Mouse (Mus musculus) hindbrain, embryonic 16.5 days (tissue): ENCODE measurements at regions not wholly inside any gene's neighbourhood (a gene's known extent, or its start where the extent isn't known, plus 50 kb on each side); places are given as distances from the start of the nearest gene placed in this dataset.
A peak's percentile ranks its signal among the peaks of the same experiment; 100 is the strongest.

ENCODE experiments used
- ATAC-seq: fragments of 200-750 bp; cut with Nextera tagmentation; 2 replicates; pipeline ENCODE4 v1.8.0; 2017; ENCODE audit warnings: moderate TSS enrichment, moderate library complexity
- H3K27ac ChIP-seq: fragments of 300-500 bp; sonication (generic); 2 replicates; pipeline ENCODE4 v1.5.1; 2014; ENCODE audit warnings: low read depth, mild to moderate bottlenecking, control low read depth, low read length, moderate library complexity
- H3K27me3 ChIP-seq: fragments of 300-500 bp; sonication (generic); replicated peaks from 2 replicates; pipeline ENCODE4 v1.6.1; 2014; ENCODE audit warnings: low read length; ENCODE audit not compliant: control insufficient read depth, insufficient read depth
- H3K36me3 ChIP-seq: fragments of 300-500 bp; sonication (generic); 2 replicates; pipeline ENCODE4 v1.6.1; 2014; ENCODE audit warnings: mild to moderate bottlenecking, low read length, moderate library complexity, mixed read lengths; ENCODE audit not compliant: control insufficient read depth, insufficient read depth
- H3K4me1 ChIP-seq: fragments of 300-500 bp; sonication (generic); 2 replicates; pipeline ENCODE4 v1.6.1; 2014; ENCODE audit warnings: low read depth, low read length; ENCODE audit not compliant: control insufficient read depth, insufficient read depth
- H3K4me2 ChIP-seq: fragments of 300-500 bp; sonication (generic); 2 replicates; pipeline ENCODE4 v1.6.1; 2014; ENCODE audit warnings: mild to moderate bottlenecking, low read length, control low read depth, moderate library complexity
- H3K4me3 ChIP-seq: fragments of 300-500 bp; sonication (generic); 2 replicates; pipeline ENCODE4 v1.5.1; 2014; ENCODE audit warnings: mild to moderate bottlenecking, low read length, control low read depth, moderate library complexity
- H3K9ac ChIP-seq: fragments of 300-500 bp; sonication (generic); 2 replicates; pipeline ENCODE4 v1.6.1; 2014; ENCODE audit warnings: low read depth, mild to moderate bottlenecking, control low read depth, low read length, moderate library complexity
- H3K9me3 ChIP-seq: fragments of 300-500 bp; sonication (generic); 2 replicates; pipeline ENCODE4 v1.6.1; 2014; ENCODE audit warnings: mild to moderate bottlenecking, low read length, moderate library complexity; ENCODE audit not compliant: control insufficient read depth
- WGBS: fragments of 180-500 bp; shearing (Covaris S2); extraction: QIAGEN DNeasy Blood & Tissue Kit; methylation state at CpG from one replicate; pipeline ENCODE4 v1.1.7; 2014; 5-methylcytosine and 5-hydroxymethylcytosine counted together

- Histone ChIP-seq H3K36me3 (no peaks in the 10 kb centered on the region), H3K27me3 (no peaks in the 10 kb centered on the region), H3K9ac (no peak overlapping the region), H3K4me1 (no peaks in the 10 kb centered on the region), H3K4me2 (no peak overlapping the region), H3K4me3 (no peak overlapping the region), H3K9me3 (no peaks in the 10 kb centered on the region), H3K27ac (no peak overlapping the region)
- no peak for ATAC-seq
- WGBS: 73% methylated on average over 1 of the region's 1 CpGs
Observed at GRCm38 (mm10) chr3:12262342-12262741, 1926.9 kb upstream of the Gm38303 start.

DNA sequence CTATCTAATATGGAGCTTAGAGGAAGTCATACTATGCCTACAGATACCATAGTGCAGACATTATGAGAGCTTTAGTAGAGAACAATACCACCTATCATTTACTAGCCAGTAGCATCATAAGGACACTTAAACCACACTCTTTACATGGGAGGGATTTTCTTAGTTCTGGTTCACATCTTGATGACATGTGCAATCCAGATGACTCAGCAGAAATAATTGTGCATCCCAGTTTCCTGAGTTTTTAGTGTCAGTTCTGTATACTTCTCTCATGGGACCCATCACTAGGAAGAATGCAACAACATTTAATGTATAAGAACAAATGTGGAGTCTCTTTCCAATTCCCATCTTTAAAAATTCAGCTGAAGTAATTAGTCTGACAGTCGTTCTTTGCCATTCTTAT lies 1922.2 kb upstream of the Gm38303 start:
- Histone ChIP-seq H3K27ac (no peak overlapping the region), H3K4me1 (no peaks in the 10 kb centered on the region), H3K9me3 (no peaks in the 10 kb centered on the region), H3K36me3 (no peaks in the 10 kb centered on the region), H3K9ac (no peak overlapping the region), H3K4me3 (no peak overlapping the region), H3K27me3 (no peaks in the 10 kb centered on the region), H3K4me2 (no peak overlapping the region)
- no peak for ATAC-seq
- 86% methylated on average over 1 of the region's 1 CpGs for WGBS

- H3K9me3 ChIP-seq: no peaks in the 10 kb centered on the region
- H3K27me3 ChIP-seq: no peaks in the 10 kb centered on the region
- 88% methylated on average over 3 of the region's 3 CpGs for whole genome bisulfite sequencing
- H3K9ac ChIP-seq: no peak overlapping the region
- no peak overlapping the region for H3K4me3 ChIP-seq
- no peaks in the 10 kb centered on the region for H3K36me3 ChIP-seq
- H3K27ac ChIP-seq: no peak overlapping the region
- H3K4me1 ChIP-seq: no peaks in the 10 kb centered on the region
- no peak overlapping the region for H3K4me2 ChIP-seq
- ATAC-seq: no peak
Observed at GRCm38 (mm10) chr3:12246145-12246544, 1910.7 kb upstream of the Gm38303 start.

GRCm38 (mm10) chr3:12241026-12241425 lies 1905.5 kb upstream of the Gm38303 start:
- H3K9me3 ChIP-seq: no peaks in the 10 kb centered on the region
- ATAC-seq: no peak
- H3K4me1 ChIP-seq: no peaks in the 10 kb centered on the region
- no peak overlapping the region for H3K9ac ChIP-seq
- H3K27me3 ChIP-seq: no peaks in the 10 kb centered on the region
- no peak overlapping the region for H3K4me2 ChIP-seq
- H3K4me3 ChIP-seq: no peak overlapping the region
- H3K36me3 ChIP-seq: no peaks in the 10 kb centered on the region
- H3K27ac ChIP-seq: no peak overlapping the region
- 85% methylated on average over 1 of the region's 1 CpGs for WGBS

DNA sequence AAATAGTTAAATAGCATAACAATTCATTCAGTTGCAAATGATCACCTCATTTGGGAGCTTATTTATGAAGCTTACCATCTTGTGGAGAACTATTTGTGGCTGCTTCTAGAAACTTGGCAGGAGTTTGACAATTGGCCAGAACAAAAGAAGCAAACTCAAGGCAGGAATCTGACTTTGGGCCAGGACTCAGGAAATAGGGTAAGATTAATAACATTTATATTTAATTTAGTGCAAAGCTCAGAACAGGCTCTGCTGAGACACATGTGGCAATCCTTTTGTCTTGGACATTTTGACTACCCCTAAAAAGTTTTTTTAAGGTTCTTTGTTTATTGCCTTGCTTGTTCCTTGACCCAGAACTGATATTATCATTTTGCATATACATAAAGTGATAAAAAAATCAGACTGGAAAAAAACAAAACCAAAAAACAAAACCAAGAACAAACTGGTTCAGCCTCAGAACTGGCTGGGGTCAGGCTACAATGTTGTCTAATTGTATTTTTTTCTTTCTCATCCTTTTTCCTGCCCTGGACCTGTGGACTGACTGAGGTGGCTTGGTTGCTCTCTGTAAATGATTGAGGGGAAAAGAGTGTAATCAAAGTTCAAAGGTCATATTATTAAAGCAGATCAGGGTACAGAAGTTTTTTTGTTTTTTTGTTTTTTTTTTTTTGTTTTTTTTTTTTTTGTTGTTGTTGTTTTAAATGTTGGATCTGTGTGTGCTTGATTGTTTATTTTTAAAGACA lies 1892.4 kb upstream of the Gm38303 start:
- H3K27me3 ChIP-seq: no peaks in the 10 kb centered on the region
- H3K9ac ChIP-seq: no peak overlapping the region
- H3K4me2 ChIP-seq: no peak overlapping the region
- no peak for ATAC-seq
- no peak overlapping the region for H3K27ac ChIP-seq
- H3K4me1 ChIP-seq: no peaks in the 10 kb centered on the region
- no peak overlapping the region for H3K4me3 ChIP-seq
- H3K36me3 ChIP-seq: no peaks in the 10 kb centered on the region
- H3K9me3 ChIP-seq: no peaks in the 10 kb centered on the region

GRCm38 (mm10) chr3:12226816-12227215 lies 1891.3 kb upstream of the Gm38303 start:
- H3K4me2 ChIP-seq: no peak overlapping the region
- no peaks in the 10 kb centered on the region for H3K27me3 ChIP-seq
- H3K36me3 ChIP-seq: no peaks in the 10 kb centered on the region
- H3K4me1 ChIP-seq: no peaks in the 10 kb centered on the region
- 88% methylated on average over 3 of the region's 3 CpGs for WGBS
- no peaks in the 10 kb centered on the region for H3K9me3 ChIP-seq
- no peak overlapping the region for H3K9ac ChIP-seq
- ATAC-seq: no peak
- no peak overlapping the region for H3K4me3 ChIP-seq
- H3K27ac ChIP-seq: no peak overlapping the region

DNA sequence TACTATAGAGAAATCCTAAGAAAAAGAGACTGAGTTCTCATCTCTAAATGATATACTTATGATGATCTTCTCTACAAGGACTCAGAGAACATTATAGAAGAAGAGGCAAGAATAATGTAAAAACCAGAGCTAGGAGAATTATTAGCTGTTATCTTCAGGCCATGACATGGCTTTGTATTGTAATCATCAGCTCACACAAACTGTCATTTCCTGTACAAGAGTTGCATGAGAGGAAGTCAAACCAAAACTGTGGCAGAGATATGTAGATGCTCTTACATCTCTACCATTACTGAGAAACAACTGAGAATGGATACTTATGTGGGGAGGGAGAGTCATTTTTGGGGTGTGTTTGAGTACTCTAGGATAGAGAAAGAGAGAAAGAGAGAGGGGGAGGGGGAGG lies 1889.4 kb upstream of the Gm38303 start:
- Histone ChIP-seq H3K4me3 (no peak overlapping the region), H3K27me3 (no peaks in the 10 kb centered on the region), H3K36me3 (no peaks in the 10 kb centered on the region), H3K4me2 (no peak overlapping the region), H3K4me1 (no peaks in the 10 kb centered on the region), H3K9ac (no peak overlapping the region), H3K9me3 (no peaks in the 10 kb centered on the region), H3K27ac (no peak overlapping the region)
- ATAC-seq: no peak

GRCm38 (mm10) chr3:12216035-12216434 lies 1880.6 kb upstream of the Gm38303 start:
- Histone ChIP-seq H3K4me3 (no peak overlapping the region), H3K36me3 (no peaks in the 10 kb centered on the region), H3K4me2 (no peak overlapping the region), H3K27ac (no peak overlapping the region), H3K9me3 (no peaks in the 10 kb centered on the region), H3K9ac (no peak overlapping the region), H3K4me1 (no peaks in the 10 kb centered on the region), H3K27me3 (no peaks in the 10 kb centered on the region)
- ATAC-seq: no peak
- WGBS: 76% methylated on average over 1 of the region's 1 CpGs

DNA sequence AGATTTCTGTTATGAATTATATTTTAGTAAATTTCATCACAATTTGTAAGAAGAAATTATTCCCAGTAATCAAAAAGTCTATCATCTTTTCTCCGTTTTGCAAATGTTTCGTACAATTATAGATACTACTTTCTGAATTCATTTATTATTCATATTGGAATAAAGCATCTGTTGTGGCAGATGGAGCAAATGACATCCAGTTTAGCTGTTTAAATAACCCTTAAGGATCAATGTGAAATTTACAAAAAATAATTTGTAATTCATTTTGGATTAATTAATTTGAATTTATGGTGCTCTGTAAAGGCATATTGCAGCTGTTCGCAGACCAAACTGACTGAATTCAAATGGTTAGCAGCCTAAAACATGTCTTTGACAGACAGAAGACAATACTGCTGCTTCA lies 1879.3 kb upstream of the Gm38303 start:
- H3K27ac ChIP-seq: no peak overlapping the region
- ATAC-seq: no peak
- no peaks in the 10 kb centered on the region for H3K4me1 ChIP-seq
- no peak overlapping the region for H3K4me3 ChIP-seq
- no peaks in the 10 kb centered on the region for H3K9me3 ChIP-seq
- no peak overlapping the region for H3K9ac ChIP-seq
- no peaks in the 10 kb centered on the region for H3K36me3 ChIP-seq
- no peak overlapping the region for H3K4me2 ChIP-seq
- 83% methylated on average over 3 of the region's 3 CpGs for WGBS
- no peaks in the 10 kb centered on the region for H3K27me3 ChIP-seq

GRCm38 (mm10) chr3:12173371-12173770 lies 1837.9 kb upstream of the Gm38303 start:
- no peak overlapping the region for H3K27ac ChIP-seq
- WGBS: 48% methylated on average over 3 of the region's 3 CpGs
- H3K4me2 ChIP-seq: no peak overlapping the region
- H3K27me3 ChIP-seq: no peaks in the 10 kb centered on the region
- no peak overlapping the region for H3K4me3 ChIP-seq
- ATAC-seq: peak; percentile 52; the same call in 1 of the 2 replicates
- H3K4me1 ChIP-seq: no peaks in the 10 kb centered on the region
- no peaks in the 10 kb centered on the region for H3K36me3 ChIP-seq
- no peak overlapping the region for H3K9ac ChIP-seq
- no peaks in the 10 kb centered on the region for H3K9me3 ChIP-seq
